Mouse (Mus musculus) thymus, postnatal 25 days (tissue): Measurements from ENCODE around the gene Crybg3.
A peak's percentile ranks its signal among the peaks of the same experiment; 100 is the strongest.

Source experiments
- DNase-seq: peaks from one replicate; pipeline ENCODE4 v3.0.0; 2022

Gene Crybg3

GRCm38 (mm10) chr16:59600311-59601251 is at the start of gene Crybg3:
Gene Crybg3 (minus strand): TSS chr16:59600979.
- DNase-seq: peak; percentile 17

GRCm38 (mm10) chr16:59643766-59644165 is 43.0 kb upstream of the Crybg3 start:
- no peak for DNase-seq

GRCm38 (mm10) chr16:59639985-59640384 is 39.2 kb upstream of the Crybg3 start:
- no peak for DNase-seq

GRCm38 (mm10) chr16:59639102-59639691 is 38.4 kb upstream of the Crybg3 start, which contains the start of gene Arl6:
Gene Arl6 (minus strand): TSS chr16:59639391.
- peak; percentile 90 for DNase-seq

GRCm38 (mm10) chr16:59634598-59634997 is 33.8 kb upstream of the Crybg3 start:
- no peak for DNase-seq

GRCm38 (mm10) chr16:59621554-59621953 is 20.8 kb upstream of the Crybg3 start:
- DNase-seq: no peak

- peak; percentile 6 for DNase-seq
Observed at GRCm38 (mm10) chr16:59617167-59617566, 16.4 kb upstream of the Crybg3 start.

GRCm38 (mm10) chr16:59615675-59616074 is 14.9 kb upstream of the Crybg3 start:
- no peak for DNase-seq

GRCm38 (mm10) chr16:59610750-59611149 is 10.0 kb upstream of the Crybg3 start:
- no peak for DNase-seq

- DNase-seq: no peak
Observed at GRCm38 (mm10) chr16:59604078-59604781, 3.5 kb upstream of the Crybg3 start.

- no peak for DNase-seq
Observed at GRCm38 (mm10) chr16:59599411-59600265, 1.1 kb downstream of the Crybg3 start.

- DNase-seq: no peak
Observed at GRCm38 (mm10) chr16:59598997-59599396, 1.8 kb downstream of the Crybg3 start.

GRCm38 (mm10) chr16:59597256-59597655 is 3.5 kb downstream of the Crybg3 start:
- DNase-seq: no peak

GRCm38 (mm10) chr16:59594714-59595113 is 6.1 kb downstream of the Crybg3 start:
- no peak for DNase-seq

GRCm38 (mm10) chr16:59590790-59591189 is 10.0 kb downstream of the Crybg3 start:
- no peak for DNase-seq

GRCm38 (mm10) chr16:59588351-59589025 is 12.3 kb downstream of the Crybg3 start:
- no peak for DNase-seq

- DNase-seq: no peak
Observed at GRCm38 (mm10) chr16:59587816-59588215, 13.0 kb downstream of the Crybg3 start.

- DNase-seq: no peak
Observed at GRCm38 (mm10) chr16:59586911-59587310, 13.9 kb downstream of the Crybg3 start.

GRCm38 (mm10) chr16:59586276-59586675 is 14.5 kb downstream of the Crybg3 start:
- no peak for DNase-seq

GRCm38 (mm10) chr16:59585706-59586244 is 15.0 kb downstream of the Crybg3 start:
- no peak for DNase-seq

GRCm38 (mm10) chr16:59583515-59583914 is 17.3 kb downstream of the Crybg3 start:
- DNase-seq: no peak

- DNase-seq: no peak
Observed at GRCm38 (mm10) chr16:59579237-59579636, 21.5 kb downstream of the Crybg3 start.
